Mouse (Mus musculus): ENCODE measurements at regions not wholly inside any gene's neighbourhood (a gene's known extent, or its start where the extent isn't known, plus 50 kb on each side); places are given as distances from the start of the nearest gene placed in this dataset.
A peak's percentile ranks its signal among the peaks of the same experiment; 100 is the strongest.

DNA sequence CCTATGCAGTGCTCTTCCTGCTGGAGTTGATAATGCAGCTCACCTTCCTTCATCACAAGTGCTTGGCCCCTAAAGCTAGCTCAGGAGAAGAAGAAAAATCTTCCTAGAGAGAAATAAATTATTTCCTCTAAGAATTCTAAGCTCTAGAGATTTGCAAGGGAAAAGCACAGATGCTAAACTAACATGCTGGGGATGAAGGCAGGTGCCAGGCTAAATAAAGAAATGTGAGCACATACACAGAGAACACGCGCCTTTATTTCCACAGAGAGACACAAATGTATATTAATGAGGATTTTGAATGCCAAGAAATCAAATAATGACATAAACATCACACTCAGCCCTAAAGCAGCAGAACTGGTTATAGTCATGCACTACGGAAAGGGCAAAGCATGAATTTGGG is 229.5 kb upstream of the Mamld1 start:
- no peak for DNase-seq (ENCODE audit: low spot score)

DNA sequence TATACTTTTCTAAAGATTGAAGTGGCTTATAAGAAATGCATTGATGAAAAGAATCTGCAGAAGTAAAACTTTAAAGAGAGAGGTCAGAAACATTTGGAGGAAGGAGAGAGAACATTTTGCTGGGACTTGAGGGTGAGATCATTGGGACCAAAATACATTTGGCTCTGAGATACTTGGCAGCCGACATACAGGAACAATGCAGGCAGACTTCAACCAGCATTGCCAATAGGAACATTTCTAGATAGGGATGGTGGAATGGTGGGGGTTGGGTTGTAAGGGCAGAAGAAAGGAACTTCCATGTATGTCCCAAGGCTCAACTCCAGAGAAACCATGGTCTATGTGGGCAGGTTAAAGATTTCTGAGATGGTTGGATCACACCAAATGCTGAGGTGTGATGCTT is 232.3 kb upstream of the Mamld1 start:
- DNase-seq (ENCODE audit: low spot score) = no peak

- no peak for DNase-seq (ENCODE audit: low spot score)
Measured at GRCm38 (mm10) chrX:70816662-70817061, 233.4 kb upstream of the Mamld1 start.

DNA sequence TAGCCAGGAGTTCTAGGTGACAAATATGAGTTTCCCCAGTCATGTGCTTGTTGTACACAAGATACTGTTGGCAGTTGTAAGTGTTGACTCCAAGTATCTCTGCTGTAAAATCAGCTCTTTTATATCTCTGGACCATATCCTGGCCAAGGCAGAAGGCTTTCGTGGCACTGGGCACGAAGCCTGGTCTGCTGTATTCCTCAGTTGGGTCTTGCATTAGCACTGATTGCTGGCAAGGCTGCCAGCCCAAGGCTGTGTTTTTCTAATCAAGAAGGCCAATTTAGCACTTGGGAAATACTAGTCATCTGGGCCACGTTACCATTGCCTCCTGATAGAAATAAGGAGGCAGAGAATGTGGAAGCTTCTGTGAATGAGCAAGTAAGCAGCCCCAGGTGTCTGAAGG is 258.3 kb upstream of the Mamld1 start:
- peak; percentile 56 for DNase-seq (ENCODE audit: low spot score)

DNA sequence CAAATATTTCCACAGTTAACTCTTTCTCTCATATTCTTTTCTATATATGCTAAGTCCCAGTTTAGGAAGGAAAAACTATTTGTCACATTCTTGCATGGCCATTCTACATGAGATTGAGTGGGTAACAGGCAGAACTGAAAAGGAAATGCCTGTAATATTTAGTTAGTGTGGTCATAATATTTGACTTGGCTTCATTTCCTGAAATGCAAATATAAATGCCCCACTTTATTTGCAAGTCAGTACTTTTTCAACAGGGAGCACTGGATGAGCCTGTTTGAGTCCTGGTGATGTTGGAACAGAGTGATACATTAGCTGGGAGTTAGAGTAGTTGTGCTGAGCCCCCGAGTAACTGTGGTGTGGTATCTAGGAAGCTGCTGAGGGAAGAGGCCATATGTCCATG is 285.9 kb upstream of the Tmem185a start:
- DNase-seq (ENCODE audit: low spot score) = no peak

DNA sequence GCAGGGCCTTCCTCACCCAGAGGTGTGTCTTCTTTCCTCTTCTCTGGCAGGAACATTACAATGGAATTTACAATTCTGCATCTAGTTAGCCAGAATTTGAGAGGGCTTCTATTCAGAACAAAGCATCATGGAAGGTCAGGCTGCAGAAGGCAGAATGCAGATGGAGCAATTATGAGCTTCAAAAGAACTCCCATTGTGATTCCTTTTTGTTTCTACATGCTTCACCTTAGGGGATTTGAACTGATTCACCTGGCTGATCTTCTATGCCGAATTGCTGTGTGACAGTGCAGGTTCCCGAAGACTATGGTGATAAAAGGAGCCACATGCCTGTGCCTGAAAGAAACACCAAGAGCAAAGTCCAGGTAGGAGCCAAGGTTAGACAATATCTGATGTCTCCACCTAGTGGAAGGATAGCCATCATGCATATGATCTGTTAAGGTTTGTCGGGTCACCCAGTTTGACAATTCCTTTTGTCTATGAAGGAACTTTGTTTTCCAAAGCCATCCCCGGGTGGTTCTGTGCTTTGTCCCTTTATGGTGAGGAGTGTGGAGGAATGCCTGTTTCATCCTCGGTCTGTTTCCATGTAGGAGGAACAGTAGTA is 236.1 kb upstream of the Tmem185a start:
- DNase-seq (ENCODE audit: low spot score) = no peak

DNA sequence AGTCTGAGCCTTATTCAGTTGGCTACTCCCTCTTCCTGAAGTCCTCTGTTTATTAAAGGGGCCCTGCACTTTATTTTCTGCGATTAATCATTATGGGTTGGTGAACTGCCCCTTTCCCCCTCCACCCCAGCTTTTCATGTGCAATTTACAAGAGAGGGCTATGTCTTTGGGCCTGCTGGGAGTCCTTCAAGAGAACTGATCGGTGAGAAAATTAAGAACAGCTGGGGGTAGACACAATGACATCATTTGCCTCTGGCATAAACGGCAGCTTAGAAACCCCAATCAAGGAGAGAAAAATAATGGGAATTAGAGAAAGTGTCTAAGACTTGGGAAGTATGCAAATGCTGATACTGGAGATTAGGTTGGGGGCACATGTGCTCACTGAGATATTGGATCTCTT is 205.2 kb upstream of the Tmem185a start:
- no peak for DNase-seq (ENCODE audit: low spot score)

- DNase-seq (ENCODE audit: low spot score) = no peak
Measured at GRCm38 (mm10) chrX:70667092-70667491, 190.1 kb upstream of the Tmem185a start.
